Mouse (Mus musculus): ENCODE data around the gene Pkmyt1.
A peak's percentile ranks its signal among the peaks of the same experiment; 100 is the strongest.
"Not testable (repeated sequence)": the region's sequence is repeated elsewhere in the genome, so short reads cannot be mapped to it uniquely, and the experiment has no call there.

Gene Pkmyt1

DNA sequence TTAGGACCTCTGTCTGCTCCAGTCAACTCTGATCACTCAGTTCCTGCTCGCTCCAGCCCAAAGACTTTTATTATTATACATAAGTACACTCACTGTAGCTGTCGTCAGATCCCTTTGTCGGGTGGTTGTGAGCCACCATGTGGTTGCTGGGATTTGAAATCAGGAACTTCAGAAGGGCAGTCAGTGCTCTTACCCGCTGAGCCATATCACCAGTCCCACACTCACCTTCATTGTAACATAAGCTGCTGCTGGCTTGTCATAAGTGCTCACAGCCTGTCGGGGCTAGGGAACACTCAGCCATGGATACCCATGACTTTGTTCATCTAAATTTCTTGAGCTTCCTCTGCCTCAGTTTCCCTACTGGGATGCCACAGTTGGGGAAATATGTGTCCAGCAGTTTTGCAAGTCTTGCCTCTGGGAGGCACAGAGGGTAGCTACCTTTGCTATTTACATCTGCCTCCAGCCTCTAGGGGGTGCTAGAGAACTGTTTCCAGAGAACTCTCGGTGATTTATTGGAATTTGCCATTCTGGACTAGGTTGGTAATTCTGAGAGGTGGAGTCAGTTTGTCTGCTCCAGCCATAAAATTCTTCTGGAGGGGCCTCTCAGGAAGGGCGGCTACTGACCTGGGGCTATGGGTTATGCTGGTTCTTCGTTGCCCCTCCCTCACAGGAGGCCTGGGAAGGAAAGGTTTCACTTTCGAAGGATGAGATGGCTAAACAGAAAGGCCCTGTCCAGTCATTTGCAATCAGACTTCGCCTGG, 22.7 kb downstream of the Pkmyt1 start:
- peak; percentile 87 for DNase-seq

DNA sequence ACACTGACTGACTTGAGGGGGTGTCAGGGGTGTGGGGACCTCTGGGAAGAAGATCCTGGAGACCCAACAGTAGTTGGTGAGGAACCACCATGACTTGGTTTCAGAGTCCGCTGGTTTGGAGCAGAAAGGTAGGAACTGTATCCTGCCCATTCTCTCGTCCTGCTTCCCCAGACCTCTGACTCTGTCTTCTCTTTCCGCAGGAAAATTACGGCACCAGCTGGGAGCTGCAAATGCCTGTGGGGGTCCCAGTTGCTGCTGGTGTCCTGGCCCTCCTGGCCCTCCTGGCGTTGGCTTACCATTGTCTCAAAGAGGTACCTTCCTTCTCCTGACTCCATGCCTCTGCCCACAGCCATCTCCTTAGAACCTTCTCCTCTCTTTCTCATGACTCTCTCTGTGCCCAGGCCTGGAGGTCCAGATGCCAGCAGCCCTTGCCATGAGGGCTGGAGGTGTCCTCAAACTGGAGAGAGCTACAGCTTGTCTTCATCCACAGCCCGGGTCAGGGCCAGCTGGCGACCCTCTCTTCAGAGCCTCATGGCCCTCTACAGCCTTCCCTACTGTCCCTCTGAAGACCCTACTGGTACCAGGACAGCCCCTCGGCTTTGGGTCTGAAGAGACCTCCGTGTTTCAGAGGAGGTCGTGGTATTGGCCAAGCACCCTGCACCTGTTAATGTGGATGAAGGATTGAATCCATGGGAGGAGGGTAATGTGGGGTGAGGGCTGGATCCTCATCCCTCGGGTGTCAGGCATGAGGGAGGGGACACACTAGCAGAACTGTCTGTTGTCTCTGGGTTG, 23.5 kb downstream of the Pkmyt1 start:
- DNase-seq = no peak

GRCm38 (mm10) chr17:23755689-23756088, 29.6 kb downstream of the Pkmyt1 start:
- DNase-seq = peak; percentile 59

GRCm38 (mm10) chr17:23757581-23757980, 31.4 kb downstream of the Pkmyt1 start:
- no peak for DNase-seq

DNA sequence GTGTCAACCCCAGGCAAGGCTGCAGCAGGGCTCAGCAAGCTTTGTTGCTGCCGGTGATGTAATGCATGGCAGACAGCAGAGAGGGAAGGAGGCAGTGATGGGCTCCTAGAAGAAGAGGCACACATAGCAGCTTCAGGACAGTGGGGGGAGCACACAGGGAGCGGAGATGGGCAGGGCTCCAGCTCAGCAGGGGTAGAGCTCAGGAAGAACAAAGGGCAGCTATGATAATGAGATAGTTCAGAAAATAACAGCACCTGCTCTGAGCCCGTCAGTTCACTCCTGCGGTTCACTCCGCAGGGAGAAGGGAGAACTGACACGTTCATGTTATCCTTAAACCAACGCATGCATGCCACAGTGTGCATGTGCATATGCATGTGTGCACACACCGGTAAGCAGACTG, 32.7 kb downstream of the Pkmyt1 start:
- DNase-seq = no peak

- no peak for DNase-seq
These were observed 34.1 kb downstream of the Pkmyt1 start for GRCm38 (mm10) chr17:23760231-23760630.

DNA sequence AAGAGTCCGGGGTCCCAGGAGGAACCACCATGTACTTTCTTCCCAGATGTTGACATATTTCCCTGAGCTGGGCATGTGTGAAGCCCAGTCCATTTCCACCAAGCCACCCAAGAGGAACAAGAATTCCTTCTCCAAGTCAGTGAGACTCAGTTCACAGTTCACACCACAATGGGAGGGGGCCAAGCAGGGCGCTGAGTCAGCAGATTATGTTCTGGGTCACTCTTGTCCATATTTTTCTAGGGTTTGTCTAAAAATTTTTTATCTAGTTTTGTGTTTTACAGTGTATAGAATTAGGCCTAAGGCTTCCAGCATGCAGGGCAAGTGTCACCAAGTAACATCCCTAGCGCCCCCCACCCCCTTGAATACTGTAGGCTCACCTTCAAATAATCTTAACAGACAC, 35.0 kb downstream of the Pkmyt1 start:
- DNase-seq = no peak

DNA sequence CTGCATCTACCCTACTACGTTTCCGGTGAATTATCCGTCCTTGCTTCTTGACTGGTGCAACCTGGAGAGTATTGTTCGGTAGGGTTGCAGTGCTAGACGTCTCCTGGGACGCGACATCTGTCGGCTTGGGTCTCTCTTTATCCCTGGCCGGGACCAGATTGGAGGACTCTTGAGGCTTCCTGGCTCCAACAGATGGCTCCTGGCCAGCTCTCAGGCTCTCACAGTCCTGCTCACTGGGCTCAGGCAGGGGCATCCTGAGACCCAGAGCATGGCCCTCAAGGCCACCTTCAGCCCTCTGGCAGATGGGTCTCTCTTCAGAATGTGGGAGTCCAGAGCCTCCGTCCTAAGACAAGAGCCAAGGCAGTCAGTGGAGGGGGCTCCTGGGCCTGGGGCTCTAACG, 36.8 kb downstream of the Pkmyt1 start:
- DNase-seq = no peak

DNA sequence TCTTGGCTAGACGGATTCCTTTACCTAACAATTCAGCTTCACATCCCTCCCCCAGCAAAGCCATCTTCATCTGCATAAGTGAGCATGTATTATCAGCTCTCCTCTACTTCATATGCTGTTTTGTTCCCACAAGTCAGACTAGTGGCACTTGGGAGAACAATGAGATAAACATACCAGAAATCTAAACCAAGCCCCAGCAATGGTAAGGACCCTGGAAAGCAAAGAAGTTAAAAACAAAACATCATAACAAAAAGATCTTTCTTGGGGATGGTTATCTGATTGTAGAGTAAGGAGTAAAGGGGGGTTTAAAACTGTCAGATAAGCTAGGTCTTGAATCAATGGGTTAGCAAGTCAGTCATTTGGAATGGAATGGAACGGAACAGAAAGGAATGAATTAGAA, 44.4 kb downstream of the Pkmyt1 start:
- no peak for DNase-seq

DNA sequence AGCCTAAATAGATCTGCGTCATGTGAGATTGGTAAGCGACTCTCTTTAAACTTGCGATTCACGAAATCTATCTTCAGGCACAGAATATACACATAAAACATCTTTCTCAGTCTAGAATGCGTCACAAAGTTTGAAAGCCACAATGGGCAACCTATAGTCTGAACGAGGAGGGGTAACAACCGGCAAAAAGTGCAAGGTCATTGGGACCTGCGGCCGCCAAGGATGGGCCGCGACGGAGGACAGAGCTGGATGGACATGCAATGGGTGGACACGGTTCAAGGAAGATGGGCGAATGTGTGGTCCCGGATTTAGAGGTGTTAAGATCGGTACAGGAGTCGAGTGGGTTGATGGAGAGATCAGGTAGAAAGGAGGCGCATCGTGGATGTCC, 44.8 kb downstream of the Pkmyt1 start:
- DNase-seq = no peak

GRCm38 (mm10) chr17:23771284-23772218, 45.4 kb downstream of the Pkmyt1 start, which contains the start of gene Flywch1:
Flywch1 (minus strand) TSS chr17:23771602.
- DNase-seq = peak; percentile 99

GRCm38 (mm10) chr17:23772219-23772556, 46.1 kb downstream of the Pkmyt1 start:
- DNase-seq = not testable (repeated sequence)

DNA sequence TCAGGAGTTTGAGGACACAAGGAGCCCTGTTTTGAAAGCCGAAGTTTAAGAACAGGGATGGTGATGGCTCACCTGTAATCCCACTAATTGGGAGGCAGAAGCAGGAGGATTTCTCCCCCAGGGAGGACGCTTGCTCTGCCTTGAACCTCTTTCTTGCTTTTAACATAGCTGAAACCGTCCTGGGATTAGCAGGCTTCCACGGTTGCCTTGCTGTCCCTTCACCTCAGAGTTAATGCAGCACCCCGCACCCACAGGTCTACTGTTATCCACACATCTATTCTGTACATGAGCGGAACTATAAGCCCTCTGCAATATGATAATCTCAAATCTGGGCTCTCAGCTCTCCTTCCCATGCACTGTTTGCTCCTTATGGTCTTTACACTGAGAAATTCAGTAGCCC, 47.5 kb downstream of the Pkmyt1 start:
- DNase-seq = no peak

- DNase-seq = peak; percentile 90
These were observed 48.0 kb downstream of the Pkmyt1 start for GRCm38 (mm10) chr17:23774090-23774489.

- DNase-seq = no peak
These were observed 50.1 kb downstream of the Pkmyt1 start for GRCm38 (mm10) chr17:23776216-23776615.

DNA sequence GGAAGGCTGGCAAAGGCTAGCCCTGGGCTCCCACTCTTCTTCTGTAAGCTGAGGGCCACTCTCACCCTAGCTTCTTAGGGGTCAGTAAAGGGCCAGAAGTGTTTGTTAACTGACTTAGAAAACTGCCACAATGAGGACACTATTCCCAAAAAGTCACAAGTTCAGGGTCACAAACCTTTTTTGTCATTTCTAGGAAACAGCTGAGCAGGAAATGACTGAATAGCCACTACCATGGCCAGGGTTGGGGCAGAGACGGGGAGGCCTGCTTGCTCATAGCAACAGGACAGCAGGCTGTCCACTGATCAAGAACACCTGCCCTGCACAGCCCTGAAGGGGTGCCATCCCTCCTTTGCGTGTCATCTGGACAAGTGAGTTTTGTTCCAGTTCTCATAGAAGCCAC, 51.0 kb downstream of the Pkmyt1 start:
- DNase-seq = no peak

DNA sequence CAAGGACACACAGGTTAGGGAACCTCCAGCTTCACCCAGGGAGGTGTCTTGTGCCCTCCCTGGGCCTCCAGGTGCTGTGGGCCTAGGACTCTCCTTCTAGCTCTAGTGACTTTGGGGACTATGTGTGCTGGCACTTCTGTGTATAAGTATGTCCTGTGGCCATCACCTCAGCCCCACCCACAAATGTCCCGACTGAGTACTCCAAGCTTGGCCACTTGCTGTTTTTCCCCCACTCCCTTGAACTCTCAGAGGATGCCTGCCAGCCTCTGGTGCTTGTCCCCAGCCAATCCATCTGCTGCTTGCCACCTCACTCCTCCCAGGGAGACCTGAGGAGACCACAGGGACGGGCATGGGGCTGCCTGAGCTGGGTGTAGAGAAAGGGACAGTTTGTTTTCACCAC, 52.3 kb downstream of the Pkmyt1 start:
- no peak for DNase-seq

DNA sequence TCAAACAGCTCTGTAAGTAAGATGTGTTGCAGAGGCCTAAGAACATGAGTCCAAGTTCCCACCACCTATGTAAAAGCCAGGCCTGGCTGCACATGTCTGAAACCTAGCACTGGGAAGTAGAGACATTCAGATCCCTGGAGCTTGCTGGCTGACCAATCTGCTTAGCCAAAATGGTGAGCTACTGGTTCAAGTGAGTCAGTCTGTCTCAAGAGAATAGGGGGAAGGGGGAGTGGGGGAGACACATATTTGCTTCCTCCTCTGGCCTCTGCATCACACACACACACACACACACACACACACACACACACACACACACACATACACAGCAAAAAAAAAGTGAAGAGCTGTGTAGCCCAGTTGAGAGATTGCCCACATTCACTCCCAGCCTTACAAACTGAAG, 57.2 kb downstream of the Pkmyt1 start:
- no peak for DNase-seq

DNA sequence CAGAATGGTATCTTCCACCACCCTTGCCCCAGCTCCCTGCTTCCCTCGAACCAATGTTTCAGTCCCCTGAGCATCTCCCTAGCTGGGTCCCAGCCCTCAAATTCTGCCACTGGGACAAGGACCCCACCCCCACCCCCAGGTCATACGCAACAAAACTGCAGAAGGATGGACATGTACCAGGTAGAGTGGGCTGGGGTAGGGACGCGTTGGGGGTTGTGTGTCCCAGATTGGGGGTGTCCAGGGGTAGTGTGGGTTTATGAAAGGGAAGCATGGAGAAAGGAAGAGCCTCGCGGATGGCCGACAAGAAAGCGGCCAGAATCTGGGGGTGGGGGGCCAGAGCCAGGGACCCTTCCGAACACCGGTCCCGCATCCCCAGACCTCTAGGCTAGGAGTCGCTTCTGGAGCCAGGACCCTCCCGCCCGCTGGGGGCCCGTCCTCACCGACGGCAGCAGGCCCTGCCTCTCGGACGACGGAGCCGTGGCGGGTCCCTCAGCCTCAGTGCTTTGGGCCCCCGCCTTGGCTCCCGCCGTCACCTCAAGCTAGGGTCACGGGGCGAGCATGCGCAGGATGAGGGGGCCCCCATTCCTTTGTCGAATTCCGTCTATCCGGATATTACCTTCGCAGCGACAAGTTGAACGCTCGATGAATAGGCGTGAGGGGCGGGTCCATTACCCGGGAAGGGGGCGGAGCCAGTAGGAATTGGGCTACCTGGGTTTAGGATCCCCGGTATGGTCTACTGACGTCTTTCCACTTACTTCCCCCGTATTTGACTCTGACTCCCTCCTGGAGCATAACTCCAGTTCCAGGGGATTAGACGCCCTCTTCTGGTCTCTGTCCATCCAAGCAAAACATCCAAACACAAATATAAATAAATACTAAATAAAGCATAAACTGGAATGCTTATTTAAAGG, 59.7 kb downstream of the Pkmyt1 start, which contains the start of gene Flywch2:
Gene Flywch2, minus strand, starts transcription at position 521 of the 911 bp plus-strand sequence.
- DNase-seq = peak; percentile 90
